Mouse (Mus musculus) left cerebral cortex, postnatal 10 days (tissue): ENCODE measurements at regions not wholly inside any gene's neighbourhood (a gene's known extent, or its start where the extent isn't known, plus 50 kb on each side); places are given as distances from the start of the nearest gene placed in this dataset.

Experiments used
- DNase-seq, 2 experiments: peaks; one replicate each; pipeline ENCODE4 v3.0.0; 2021 to 2022; ENCODE audit warnings: low spot score in 2 of 2, mixed read lengths in 1 of 2; ENCODE audit errors: extremely low spot score in 1 of 2
- intact Hi-C: fragments of 180-260 bp; cut with DNase I; formaldehyde crosslinking; loops from one replicate; pipeline ENCODE4 v1.15.1; 2025

DNA sequence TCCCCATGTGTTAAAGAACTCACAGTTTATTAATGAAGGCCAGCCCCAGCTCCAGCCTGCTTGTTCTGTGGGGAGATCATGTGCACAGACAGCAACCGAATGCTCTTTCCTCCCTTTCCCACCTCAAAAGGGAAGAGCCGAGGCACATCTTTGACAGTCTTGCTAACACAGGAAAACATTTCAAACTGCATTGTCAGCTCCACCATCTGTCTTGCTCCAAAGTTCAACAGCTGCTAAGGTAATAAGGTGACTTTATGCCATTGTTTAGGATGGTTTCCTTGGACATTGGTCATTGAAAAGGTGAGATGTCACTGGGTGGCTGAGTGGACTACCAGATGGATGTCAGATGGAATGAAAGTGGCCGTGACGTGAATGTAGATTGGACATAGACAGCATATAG is 58.0 kb upstream of the Cep85l start:
- intact Hi-C loops, result no loop called here
- no peak for DNase-seq

DNA sequence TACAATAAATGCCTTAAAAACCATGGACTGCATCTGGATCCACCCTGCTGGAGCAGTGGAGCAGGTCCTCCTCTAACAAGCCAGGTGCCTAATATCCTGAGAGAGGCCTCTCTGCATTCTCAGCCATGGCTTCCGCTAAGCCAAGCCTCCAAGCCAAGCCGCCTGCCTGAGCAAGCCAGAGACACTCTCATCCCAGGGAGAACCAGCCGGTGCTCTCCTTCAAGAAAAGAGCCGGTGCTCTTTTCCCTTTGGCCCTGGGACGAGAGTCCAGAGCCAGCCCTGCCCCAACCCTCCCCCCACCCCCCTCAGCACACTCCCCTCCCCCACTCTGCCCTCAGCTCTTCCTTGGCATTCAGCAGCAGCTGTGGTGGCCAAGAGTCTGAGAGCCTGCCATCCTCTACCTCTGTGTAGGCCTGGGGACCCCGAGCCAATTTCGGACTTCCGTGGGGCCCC is 56.3 kb upstream of the Cep85l start:
- DNase-seq, result peak in 1 of 2 experiments; percentile 26

DNA sequence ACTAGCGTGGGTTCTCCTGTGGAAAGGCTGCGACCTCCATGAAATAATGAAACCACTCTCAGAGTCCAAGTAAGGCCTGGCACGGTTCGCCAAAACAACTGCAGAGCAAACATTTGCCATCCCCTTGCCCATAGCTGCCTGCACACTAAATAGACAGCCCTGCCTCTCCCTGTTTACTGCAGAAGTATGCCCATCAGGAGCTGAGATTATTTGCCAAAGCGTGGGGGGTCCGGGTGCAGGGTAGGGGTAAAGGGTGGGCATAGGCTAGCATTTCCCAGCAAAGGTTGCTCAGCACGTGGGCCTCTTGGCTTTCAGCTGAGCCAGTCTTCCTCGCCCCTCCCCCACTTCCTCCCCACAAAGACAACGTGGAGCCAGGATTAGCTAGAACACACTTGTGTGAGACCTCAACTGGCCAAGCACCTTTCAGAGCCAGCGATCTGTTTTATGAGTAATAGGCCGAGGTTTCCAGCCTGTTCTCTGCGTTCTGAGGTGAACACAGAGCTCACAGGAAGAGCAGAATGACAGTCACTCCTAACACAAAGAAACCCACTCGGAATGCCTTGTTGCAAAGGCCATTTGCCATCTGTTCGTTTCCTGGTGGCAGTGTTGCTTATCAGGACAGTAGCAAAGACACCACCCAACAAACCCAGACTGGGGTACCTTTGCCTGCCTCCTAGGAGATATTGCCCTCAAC is 55.6 kb upstream of the Cep85l start:
- peak; percentile 54 to 68 for DNase-seq
- intact Hi-C loops, result no loop called here

More for the DNA sequence above, 56.3 kb upstream of the Cep85l start:
- intact Hi-C loops, result no loop called here

DNA sequence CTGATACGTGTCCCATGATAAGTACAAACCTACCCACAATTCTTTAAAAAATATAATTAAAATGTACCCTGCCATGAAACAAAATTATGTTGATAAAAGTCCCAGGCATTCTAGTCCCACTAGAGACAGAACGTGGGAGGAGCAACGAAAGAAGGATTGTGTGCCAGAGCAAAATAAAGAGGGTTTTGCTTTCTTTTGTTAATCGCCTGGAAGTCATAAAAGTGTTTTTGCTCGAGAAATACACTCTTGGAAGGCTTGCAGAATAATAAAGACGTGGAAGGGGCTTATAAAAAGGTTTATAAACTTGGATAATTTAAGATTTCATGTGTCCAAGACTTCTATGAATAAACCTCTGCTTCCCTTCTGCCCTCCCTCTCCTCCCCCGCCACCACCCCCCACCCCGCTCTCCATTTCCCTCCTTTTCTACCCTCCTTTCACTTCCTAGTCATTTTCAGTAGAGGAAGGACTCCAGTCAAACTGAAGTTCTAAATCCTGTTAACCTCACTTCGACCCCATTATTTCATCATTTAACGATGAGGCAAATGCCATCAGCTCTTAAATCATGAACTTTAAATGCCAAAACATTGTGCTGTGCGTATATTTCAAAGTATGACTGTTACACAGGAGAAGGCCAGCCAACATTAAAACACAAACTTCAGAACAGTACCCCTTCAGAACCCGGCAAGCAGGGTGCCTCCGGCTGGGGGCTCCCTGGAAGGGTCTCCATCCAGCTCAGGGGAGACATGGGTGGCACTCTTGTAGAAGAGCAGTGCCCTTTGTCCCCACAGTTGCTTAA is 54.8 kb upstream of the Cep85l start:
- intact Hi-C loops, result no loop called here
- no peak for DNase-seq

DNA sequence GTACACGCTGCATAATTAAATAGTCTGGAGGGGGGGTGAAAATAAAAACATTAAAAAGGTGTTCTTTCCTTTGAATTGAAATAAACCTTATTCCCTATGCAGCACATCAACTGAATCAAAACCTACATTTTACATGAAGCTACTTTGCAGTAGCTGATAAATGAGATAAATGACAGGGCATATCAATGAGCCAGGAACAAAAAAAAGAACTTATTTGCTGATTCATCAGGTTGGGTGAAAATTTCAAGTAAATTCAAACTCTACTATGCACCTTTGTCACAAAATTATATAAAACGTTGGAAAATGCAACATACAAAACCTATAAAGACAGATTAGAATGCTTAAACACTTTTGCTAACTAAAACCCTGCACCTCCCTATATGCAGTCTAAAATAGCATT is 53.0 kb upstream of the Cep85l start:
- intact Hi-C loops, result no loop called here
- DNase-seq, result no peak

DNA sequence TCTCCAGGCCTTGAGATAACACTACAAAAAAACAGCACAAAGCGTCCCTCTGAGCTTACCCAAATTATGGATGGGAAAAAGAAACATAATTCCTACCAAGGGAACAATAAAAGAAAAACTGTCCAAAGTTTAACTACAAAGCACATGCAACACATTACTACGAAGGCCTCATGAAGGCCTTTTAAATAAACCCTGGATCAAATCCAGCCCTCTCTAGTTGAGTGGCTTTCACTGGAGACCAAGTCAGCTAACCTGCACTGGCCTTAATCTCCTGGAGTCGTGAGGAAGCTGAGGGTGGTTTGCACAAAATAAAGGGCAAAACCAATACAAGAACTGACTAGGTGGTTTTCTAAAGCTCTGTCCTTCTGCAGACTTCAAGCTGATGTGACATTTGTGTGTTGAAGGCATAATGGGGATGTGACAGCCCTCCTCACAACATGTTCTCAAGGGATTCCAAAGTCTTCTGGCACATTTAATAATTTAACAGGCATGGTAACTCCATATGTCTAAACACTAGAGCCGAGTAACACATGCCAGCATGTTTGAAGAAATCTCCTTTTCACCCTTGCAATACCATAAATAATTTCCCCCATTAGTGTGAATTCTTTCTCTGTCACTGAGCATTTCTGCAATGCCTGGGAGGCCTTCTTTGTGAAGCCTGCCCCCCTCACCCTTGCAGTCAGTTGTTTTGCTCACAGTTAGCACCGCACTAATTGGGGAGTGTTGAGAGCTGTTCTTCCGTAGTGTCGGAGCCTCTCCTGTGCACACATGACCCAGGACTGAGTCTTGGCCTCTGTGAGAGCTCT is 50.0 kb upstream of the Cep85l start:
- intact Hi-C loops, result no loop called here
- no peak for DNase-seq
